Mouse (Mus musculus): Measurements from ENCODE around the gene Klf15.

DNA sequence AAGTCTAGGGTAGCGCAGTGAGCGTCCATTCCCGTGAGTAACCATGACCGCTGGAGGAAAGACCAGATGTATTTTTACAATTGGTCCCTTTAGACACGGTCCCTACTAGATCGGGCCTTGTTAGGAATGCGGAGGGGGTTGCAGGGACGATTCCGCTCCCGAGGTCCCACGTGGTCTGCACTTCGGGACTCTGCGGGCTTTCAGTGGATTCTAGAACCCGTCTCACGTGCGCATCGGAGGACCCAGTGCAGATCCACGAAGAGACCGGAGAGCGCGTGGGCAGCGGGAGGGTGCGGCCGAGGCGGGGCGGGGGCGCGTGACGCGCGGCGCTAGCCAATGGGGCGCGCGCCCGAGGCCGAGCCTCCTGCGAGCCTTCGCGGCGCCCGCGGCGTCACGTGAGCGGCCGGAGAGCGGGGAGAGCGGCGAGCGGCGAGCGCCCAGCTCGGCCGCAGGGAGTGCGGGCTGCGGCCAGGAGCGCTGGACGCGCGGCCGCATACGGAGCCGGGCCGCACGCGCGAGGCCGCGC, at the start of gene Klf15:
- TF ChIP-seq CTCF (IDR thresholded peaks at IDR 0.05; ENCODE audit: control insufficient read depth, insufficient read depth, low read length) (no peak), POLR2A (IDR thresholded peaks at IDR 0.05; ENCODE audit: borderline replicate concordance, control insufficient read depth, low read depth, low read length) (no peak)
